Mouse (Mus musculus) erythroblast, embryonic 14.5 days (primary cell): Measurements from ENCODE around the gene Pecam1.

Source experiments
- GATA1 ChIP-seq: IDR thresholded peaks from 2 replicates; pipeline ENCODE4 v1.6.1; 2012; ENCODE audit warnings: low read length, inconsistent platforms, mixed read lengths
- TAL1 ChIP-seq: IDR thresholded peaks from 3 replicates; pipeline ENCODE4 v1.6.1; 2012; ENCODE audit warnings: low read length, inconsistent platforms, mixed read lengths

- TF ChIP-seq GATA1: no peak
- no peak for TF ChIP-seq TAL1
These were observed 1.7 kb upstream of the Pecam1 start for GRCm38 (mm10) chr11:106752103-106752502.
